Mouse (Mus musculus) stomach, embryonic 14.5 days (tissue): Measurements from ENCODE around the gene Lmx1a. TPM values are rescaled to one million over a fixed set of nuclear protein-coding genes. Genes with fewer than 3 reads are reported as not detected.

Experiments used
- polyA plus RNA-seq: library from polyadenylated mRNA; unstranded; fragments of >200 nt; fragmentation: Nextera tagmentation; extraction: Ambion mirVana; gene quantifications from 2 replicates; pipeline ENCODE4 v1.2.1, GENCODE M21; 2014

Gene Lmx1a
- polyA plus RNA-seq, 1 experiment from 2014 or later = 0.10 TPM

Other genes with a start within 250 kb of the Lmx1a start
- 0.22 TPM in 1 of 2 replicates, not detected in the other for gene Lrrc52, start 222.5 kb upstream of the Lmx1a start, polyA plus RNA-seq
- gene Rxrg, start 90.9 kb upstream of the Lmx1a start, polyA plus RNA-seq = 2.3 and 2.5 TPM in 2 replicates